Mouse (Mus musculus): Measurements from ENCODE around the gene Atp13a3. TPM values are rescaled to one million over a fixed set of nuclear protein-coding genes. Genes with fewer than 3 reads are reported as not detected.

Gene Atp13a3
- polyA plus RNA-seq, 2 experiments from 2014 or later, result 8.3 to 12.4 TPM

- no peak for ATAC-seq
Observed at GRCm38 (mm10) chr16:30310647-30311046, 95.1 kb downstream of the Atp13a3 start, which contains the start of gene Gp5. TSS of gene Gp5 (minus strand) at chr16:30310779.

GRCm38 (mm10) chr16:30310171-30310515 is 95.6 kb downstream of the Atp13a3 start:
- ATAC-seq, result no peak

- no peak for ATAC-seq
Observed at GRCm38 (mm10) chr16:30309395-30310170, 96.2 kb downstream of the Atp13a3 start.

- ATAC-seq, result peak; percentile 64
Observed at GRCm38 (mm10) chr16:30308616-30309394, 97.0 kb downstream of the Atp13a3 start.

- ATAC-seq, result no peak
Observed at GRCm38 (mm10) chr16:30307961-30308615, 97.7 kb downstream of the Atp13a3 start.

- ATAC-seq, result no peak
Observed at GRCm38 (mm10) chr16:30307306-30307705, 98.5 kb downstream of the Atp13a3 start.

GRCm38 (mm10) chr16:30306102-30306501 is 99.7 kb downstream of the Atp13a3 start:
- ATAC-seq, result no peak

- no peak for ATAC-seq
Observed at GRCm38 (mm10) chr16:30304236-30304635, 101.5 kb downstream of the Atp13a3 start.

GRCm38 (mm10) chr16:30303411-30303810 is 102.4 kb downstream of the Atp13a3 start:
- ATAC-seq, result no peak

- ATAC-seq, result no peak
Observed at GRCm38 (mm10) chr16:30302686-30303085, 103.1 kb downstream of the Atp13a3 start.

- ATAC-seq, result no peak
Observed at GRCm38 (mm10) chr16:30299711-30300277, 106.0 kb downstream of the Atp13a3 start.

- ATAC-seq, result no peak
Observed at GRCm38 (mm10) chr16:30297450-30297849, 108.3 kb downstream of the Atp13a3 start.

- ATAC-seq, result no peak
Observed at GRCm38 (mm10) chr16:30296601-30297275, 109.0 kb downstream of the Atp13a3 start.

GRCm38 (mm10) chr16:30295106-30295505 is 110.7 kb downstream of the Atp13a3 start:
- ATAC-seq, result no peak

GRCm38 (mm10) chr16:30290436-30290835 is 115.3 kb downstream of the Atp13a3 start:
- ATAC-seq, result no peak

GRCm38 (mm10) chr16:30285701-30286100 is 120.1 kb downstream of the Atp13a3 start:
- ATAC-seq, result no peak

GRCm38 (mm10) chr16:30283743-30284337 is 121.9 kb downstream of the Atp13a3 start:
- ATAC-seq, result peak; percentile 61

- ATAC-seq, result no peak
Observed at GRCm38 (mm10) chr16:30282844-30283495, 122.8 kb downstream of the Atp13a3 start, which contains the start of gene Lrrc15. TSS of gene Lrrc15 (minus strand) at chr16:30283256.

GRCm38 (mm10) chr16:30280676-30281297 is 125.0 kb downstream of the Atp13a3 start:
- ATAC-seq, result no peak

GRCm38 (mm10) chr16:30278406-30278805 is 127.4 kb downstream of the Atp13a3 start:
- ATAC-seq, result no peak
